Mouse (Mus musculus) E14TG2a.4 (cell line): ENCODE results near the gene Mrps34.

Experiments
- H3K27me3 ChIP-seq: 2 replicates; pipeline ENCODE4 v1.6.1; 2014; ENCODE audit warnings: low read length, control low read depth; ENCODE audit not compliant: insufficient read depth
- H3K36me3 ChIP-seq: 2 replicates; pipeline ENCODE4 v1.6.1; 2014; ENCODE audit warnings: low read length, control low read depth; ENCODE audit not compliant: insufficient read depth
- H3K4me1 ChIP-seq: replicated peaks from 2 replicates; pipeline ENCODE4 v1.6.1; 2014; ENCODE audit warnings: low read depth, low read length, control low read depth
- H3K4me3 ChIP-seq: replicated peaks from 2 replicates; pipeline ENCODE4 v1.5.1; 2014; ENCODE audit warnings: mild to moderate bottlenecking, low read length
- H3K9me3 ChIP-seq: 2 replicates; pipeline ENCODE4 v1.6.1; 2014; ENCODE audit warnings: low read length, control low read depth
- CTCF ChIP-seq: conservative IDR thresholded peaks from 2 replicates; pipeline ENCODE4 v1.5.1; 2014; ENCODE audit warnings: low read length
- NANOG ChIP-seq: IDR thresholded peaks from 2 replicates; pipeline ENCODE4 v1.6.1; 2014; ENCODE audit warnings: borderline replicate concordance, low read length, mixed read lengths
- POU5F1 ChIP-seq: IDR thresholded peaks from 2 replicates; pipeline ENCODE4 v1.6.1; 2014; ENCODE audit warnings: low read length, borderline replicate concordance

The Mrps34 gene

GRCm38 (mm10) chr17:24886134-24886931 lies 8.6 kb upstream of the Mrps34 start, which contains the start of the genes Nubp2 and Spsb3:
Gene Nubp2, minus strand, starts transcription at chr17:24886349.
Gene Spsb3, plus strand, starts transcription at chr17:24886643.
- Histone ChIP-seq H3K4me3 (peak within 1 kb of the TSS; percentile 100), H3K9me3 (no peaks in the 10 kb centered on the region), H3K27me3 (no peaks in the 10 kb centered on the region), H3K4me1 (peaks cover 84% of the 10 kb centered on the region), H3K36me3 (peaks cover 64% of the 10 kb centered on the region)
- TF ChIP-seq POU5F1 (no peak), NANOG (no peak), CTCF (no peak)

DNA sequence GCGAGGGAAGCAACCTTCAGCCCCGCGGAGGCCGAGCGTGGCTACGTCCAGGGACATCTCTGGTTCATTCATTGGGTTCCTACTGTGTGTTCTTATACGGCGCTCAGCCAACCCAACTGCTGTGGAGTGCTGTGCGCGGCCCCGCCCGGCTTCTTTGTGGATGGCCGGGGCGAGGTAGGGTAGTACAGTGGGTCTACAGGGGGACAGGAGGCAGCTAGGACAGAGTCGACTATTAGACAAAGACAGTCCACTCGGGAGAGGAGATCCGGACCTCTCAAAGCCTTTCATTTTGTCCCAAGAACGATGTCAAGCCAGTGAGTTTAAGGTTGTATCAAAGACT lies 8.0 kb upstream of the Mrps34 start:
- Histone ChIP-seq H3K9me3 (no peaks in the 10 kb centered on the region), H3K36me3 (peaks cover 69% of the 10 kb centered on the region), H3K27me3 (no peaks in the 10 kb centered on the region), H3K4me1 (peaks cover 81% of the 10 kb centered on the region), H3K4me3 (peak overlapping the region; percentile 100)
- TF ChIP-seq NANOG: no peak
- TF ChIP-seq POU5F1: no peak
- no peak for TF ChIP-seq CTCF

GRCm38 (mm10) chr17:24887291-24888080 lies 7.4 kb upstream of the Mrps34 start:
- peaks cover 69% of the 10 kb centered on the region for H3K36me3 ChIP-seq
- H3K9me3 ChIP-seq: no peaks in the 10 kb centered on the region
- H3K4me3 ChIP-seq: peak overlapping the region; percentile 100
- H3K27me3 ChIP-seq: no peaks in the 10 kb centered on the region
- no peak for TF ChIP-seq NANOG
- no peak for TF ChIP-seq POU5F1
- no peak for TF ChIP-seq CTCF
- H3K4me1 ChIP-seq: peaks cover 76% of the 10 kb centered on the region

DNA sequence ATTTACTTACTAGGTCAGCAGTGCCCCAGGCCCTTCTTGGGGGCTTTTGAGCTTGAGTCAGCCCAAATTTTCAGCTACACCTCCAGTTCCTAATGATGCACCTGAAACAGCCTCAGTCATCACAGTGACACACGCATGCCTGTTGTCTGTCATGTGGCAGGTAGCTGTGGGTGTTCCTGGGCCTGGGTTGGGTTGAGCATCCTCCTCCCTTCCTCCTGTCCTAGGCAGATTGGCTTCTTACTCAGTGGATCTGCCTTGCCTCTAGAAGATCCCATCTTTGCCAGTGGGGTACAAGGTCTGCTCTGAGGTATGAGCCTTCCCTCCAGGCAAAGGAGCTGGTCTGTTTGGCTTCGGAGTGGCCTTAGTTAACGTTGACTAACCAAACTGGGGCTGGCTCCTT lies 6.1 kb upstream of the Mrps34 start:
- peaks cover 69% of the 10 kb centered on the region for H3K36me3 ChIP-seq
- peaks cover 76% of the 10 kb centered on the region for H3K4me1 ChIP-seq

GRCm38 (mm10) chr17:24890151-24891092 lies 4.5 kb upstream of the Mrps34 start:
- H3K27me3 ChIP-seq: no peaks in the 10 kb centered on the region
- no peak overlapping the region for H3K4me3 ChIP-seq
- TF ChIP-seq POU5F1 (no peak), NANOG (no peak), CTCF (no peak)
- H3K9me3 ChIP-seq: no peaks in the 10 kb centered on the region
- H3K4me1 ChIP-seq: peaks cover 68% of the 10 kb centered on the region
- peaks cover 57% of the 10 kb centered on the region for H3K36me3 ChIP-seq

More for the DNA sequence above, 6.1 kb upstream of the Mrps34 start:
- Histone ChIP-seq H3K27me3 (no peaks in the 10 kb centered on the region), H3K9me3 (no peaks in the 10 kb centered on the region), H3K4me3 (no peak overlapping the region)
- TF ChIP-seq NANOG (no peak), CTCF (no peak), POU5F1 (no peak)

GRCm38 (mm10) chr17:24891321-24891720 lies 3.6 kb upstream of the Mrps34 start:
- peak overlapping the region; percentile 26; the same call in 1 of the 2 replicates for H3K4me3 ChIP-seq
- no peak for TF ChIP-seq CTCF
- peaks cover 62% of the 10 kb centered on the region for H3K36me3 ChIP-seq
- no peaks in the 10 kb centered on the region for H3K27me3 ChIP-seq
- H3K4me1 ChIP-seq: peaks cover 73% of the 10 kb centered on the region
- no peaks in the 10 kb centered on the region for H3K9me3 ChIP-seq

GRCm38 (mm10) chr17:24892785-24893184 lies 2.1 kb upstream of the Mrps34 start:
- TF ChIP-seq NANOG (no peak), POU5F1 (no peak), CTCF (no peak)
- no peaks in the 10 kb centered on the region for H3K9me3 ChIP-seq
- H3K4me1 ChIP-seq: peaks cover 77% of the 10 kb centered on the region
- H3K36me3 ChIP-seq: peaks cover 73% of the 10 kb centered on the region
- no peak overlapping the region for H3K4me3 ChIP-seq
- H3K27me3 ChIP-seq: no peaks in the 10 kb centered on the region

- peaks cover 78% of the 10 kb centered on the region for H3K36me3 ChIP-seq
- H3K4me1 ChIP-seq: peaks cover 77% of the 10 kb centered on the region
- peak overlapping the region; percentile 94; the same call in 1 of the 2 replicates for H3K4me3 ChIP-seq
- no peaks in the 10 kb centered on the region for H3K9me3 ChIP-seq
- no peak for TF ChIP-seq POU5F1
- TF ChIP-seq CTCF: no peak
- no peak for TF ChIP-seq NANOG
- no peaks in the 10 kb centered on the region for H3K27me3 ChIP-seq
Measured at GRCm38 (mm10) chr17:24893276-24893675, 1.6 kb upstream of the Mrps34 start.
